Mouse (Mus musculus) ES-E14 (cell line): ENCODE results near the gene Rasl11b. TPM values are rescaled to one million over a fixed set of nuclear protein-coding genes. Genes with fewer than 3 reads are reported as not detected.

ENCODE experiments used
- DNase-seq: peaks from one replicate; pipeline ENCODE4 v3.0.0-alpha.2; 2013; ENCODE audit warnings: low read depth, low spot score
- H3K27ac ChIP-seq: 2 replicates; pipeline ENCODE4 v1.5.1; 2012; ENCODE audit warnings: low read depth, mild to moderate bottlenecking, low read length, moderate library complexity, mixed read lengths; ENCODE audit not compliant: poor library complexity, insufficient read depth, severe bottlenecking
- H3K36me3 ChIP-seq: 2 replicates; pipeline ENCODE4 v1.6.1; 2012; ENCODE audit warnings: mild to moderate bottlenecking, low read length, moderate library complexity, mixed read lengths; ENCODE audit not compliant: control insufficient read depth, poor library complexity, insufficient read depth, severe bottlenecking
- H3K4me1 ChIP-seq, 2 experiments: fragments of 150-350 bp in 1 of 2; sonication (generic) in 1 of 2; 2 replicates each; pipeline ENCODE4 v1.6.1; 2012; ENCODE audit warnings: low read length in 2 of 2, mild to moderate bottlenecking in 1 of 2, mixed read lengths in 1 of 2; ENCODE audit not compliant: control insufficient read depth in 2 of 2, insufficient read depth in 2 of 2, poor library complexity in 1 of 2
- H3K4me3 ChIP-seq, 2 experiments: fragments of 150-350 bp in 1 of 2; sonication (generic) in 1 of 2; 2 replicates each; pipeline ENCODE4 v1.5.1; 2012; ENCODE audit warnings: low read length in 2 of 2, low read depth in 1 of 2, mild to moderate bottlenecking in 1 of 2, mixed read lengths in 1 of 2; ENCODE audit not compliant: insufficient read depth in 1 of 2, poor library complexity in 1 of 2, severe bottlenecking in 1 of 2
- H3K9ac ChIP-seq: 2 replicates; pipeline ENCODE4 v1.6.1; 2012; ENCODE audit warnings: low read depth, mild to moderate bottlenecking, low read length, mixed read lengths; ENCODE audit not compliant: poor library complexity, insufficient read depth, severe bottlenecking
- H3K9me3 ChIP-seq: fragments of 150-350 bp; sonication (generic); 2 replicates; pipeline ENCODE4 v1.6.1; 2012; ENCODE audit warnings: low read depth, mild to moderate bottlenecking, low read length; ENCODE audit not compliant: control insufficient read depth, insufficient read depth
- CHD2 ChIP-seq: IDR thresholded peaks from 2 replicates; pipeline ENCODE4 v1.6.1; 2014; ENCODE audit warnings: mild to moderate bottlenecking, low read depth, low read length, inconsistent platforms
- HCFC1 ChIP-seq: IDR thresholded peaks from 2 replicates; pipeline ENCODE4 v1.6.1; 2012; ENCODE audit warnings: low read length, inconsistent platforms, borderline replicate concordance; ENCODE audit not compliant: insufficient read depth
- MAFK ChIP-seq: IDR thresholded peaks from 2 replicates; pipeline ENCODE4 v1.6.1; 2014; ENCODE audit warnings: mild to moderate bottlenecking, low read depth, low read length, inconsistent platforms; ENCODE audit not compliant: insufficient read depth
- ZC3H11A ChIP-seq: IDR thresholded peaks from 2 replicates; pipeline ENCODE4 v1.6.1; 2012; ENCODE audit warnings: low read depth, mild to moderate bottlenecking, inconsistent platforms, low read length, borderline replicate concordance
- ZNF384 ChIP-seq: IDR thresholded peaks from 2 replicates; pipeline ENCODE4 v1.6.1; 2012; ENCODE audit warnings: low read depth, low read length, inconsistent platforms
- in situ Hi-C, 2 experiments: fragments of 600-800 bp; cut with MboI; formaldehyde crosslinking; loops; one replicate each; pipeline ENCODE4 v1.15.1; 2025; ENCODE audit warnings: low sequenced_read_pairs in 2 of 2, inconsistent platforms in 1 of 2; ENCODE audit not compliant: unreplicated experiment in 2 of 2
- total RNA-seq: library from RNA; depleted of rRNA; stranded (reverse); fragments of 300-350 nt; gene quantifications from 2 replicates; pipeline ENCODE4 v1.2.3, GENCODE M21; 2012

The Rasl11b gene
- total RNA-seq, 1 experiment, result 6.8 TPM

DNA sequence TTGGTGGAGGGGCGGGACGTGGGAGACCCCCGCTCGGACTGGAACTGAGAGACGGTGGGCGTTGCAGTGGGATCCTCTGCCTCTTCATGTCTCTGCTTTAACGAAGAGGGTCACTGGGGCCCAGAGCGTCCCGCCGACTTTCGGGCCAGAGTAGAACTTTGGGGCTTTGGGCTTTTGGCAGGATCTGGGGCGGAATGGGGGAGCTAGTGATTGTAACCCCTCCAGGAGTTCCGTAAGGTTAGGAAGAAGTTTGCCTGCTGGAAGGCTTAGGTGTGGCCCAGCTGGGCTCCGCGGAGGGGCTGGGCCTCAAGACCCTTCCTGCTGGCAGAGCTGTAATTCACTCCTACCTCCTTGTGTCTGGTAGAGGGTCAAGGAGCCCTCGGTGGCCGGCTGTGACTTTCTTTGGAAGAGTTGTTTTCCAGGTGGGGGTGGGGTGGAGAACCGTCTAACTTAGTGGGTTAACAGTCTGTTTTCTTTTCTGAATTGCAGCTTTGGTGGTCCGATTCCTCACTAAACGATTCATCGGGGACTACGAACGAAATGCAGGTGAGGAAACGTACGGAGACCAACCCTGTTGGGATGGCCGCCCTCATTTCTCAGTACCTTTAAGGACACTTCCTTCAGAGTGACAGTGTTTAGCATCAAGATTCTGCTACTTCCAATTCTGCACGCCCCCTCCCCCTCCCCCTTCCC is 674 bp downstream of the Rasl11b start:
- in situ Hi-C loops, result no loop called here
- H3K4me1 ChIP-seq, result peaks cover 0 to 6% of the 10 kb centered on the region in 2 experiments; a peak in 1 of 4 replicates
- peak overlapping the region; percentile 86 for H3K9ac ChIP-seq
- H3K9me3 ChIP-seq, result no peaks in the 10 kb centered on the region
- peaks cover 21% of the 10 kb centered on the region for H3K36me3 ChIP-seq
- TF ChIP-seq HCFC1 (no peak), ZC3H11A (no peak), MAFK (no peak), CHD2 (no peak), ZNF384 (no peak)
- DNase-seq, result no peak
- peak overlapping the region; percentile 92 for H3K4me3 ChIP-seq
- 0 out of 2 replicates have a peak overlapping the region, but pooled peaks have one; percentile 8 for H3K27ac ChIP-seq

DNA sequence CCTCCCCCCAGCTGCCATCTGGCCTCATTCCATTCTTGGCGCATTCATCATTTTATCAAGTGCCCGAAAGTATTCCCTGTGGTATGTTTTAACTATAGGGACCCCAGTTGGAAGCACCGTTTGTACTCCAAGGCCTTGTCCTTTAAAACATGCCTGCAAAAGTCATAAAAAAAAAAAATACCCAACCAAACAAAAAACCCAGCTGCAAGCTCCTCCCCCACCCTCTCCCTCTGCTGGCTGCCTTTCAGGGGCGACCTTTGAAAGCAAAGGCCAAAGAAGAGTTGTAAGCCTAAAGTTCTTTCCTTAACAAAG is 1.2 kb downstream of the Rasl11b start:
- H3K9ac ChIP-seq, result no peak overlapping the region
- H3K9me3 ChIP-seq, result no peaks in the 10 kb centered on the region
- TF ChIP-seq ZNF384, result peak; percentile 80
- TF ChIP-seq CHD2, result no peak
- TF ChIP-seq HCFC1, result no peak
- TF ChIP-seq ZC3H11A, result no peak
- no peak for TF ChIP-seq MAFK
- in situ Hi-C loops, result no loop called here
- peak overlapping the region in 1 of 2 experiments; percentile 92; a peak in 2 of 4 replicates for H3K4me3 ChIP-seq
- H3K4me1 ChIP-seq, result peaks cover 0 to 6% of the 10 kb centered on the region in 2 experiments; a peak in 1 of 4 replicates
- peak; percentile 30 for DNase-seq
- peaks cover 21% of the 10 kb centered on the region for H3K36me3 ChIP-seq
- H3K27ac ChIP-seq, result no peak overlapping the region

DNA sequence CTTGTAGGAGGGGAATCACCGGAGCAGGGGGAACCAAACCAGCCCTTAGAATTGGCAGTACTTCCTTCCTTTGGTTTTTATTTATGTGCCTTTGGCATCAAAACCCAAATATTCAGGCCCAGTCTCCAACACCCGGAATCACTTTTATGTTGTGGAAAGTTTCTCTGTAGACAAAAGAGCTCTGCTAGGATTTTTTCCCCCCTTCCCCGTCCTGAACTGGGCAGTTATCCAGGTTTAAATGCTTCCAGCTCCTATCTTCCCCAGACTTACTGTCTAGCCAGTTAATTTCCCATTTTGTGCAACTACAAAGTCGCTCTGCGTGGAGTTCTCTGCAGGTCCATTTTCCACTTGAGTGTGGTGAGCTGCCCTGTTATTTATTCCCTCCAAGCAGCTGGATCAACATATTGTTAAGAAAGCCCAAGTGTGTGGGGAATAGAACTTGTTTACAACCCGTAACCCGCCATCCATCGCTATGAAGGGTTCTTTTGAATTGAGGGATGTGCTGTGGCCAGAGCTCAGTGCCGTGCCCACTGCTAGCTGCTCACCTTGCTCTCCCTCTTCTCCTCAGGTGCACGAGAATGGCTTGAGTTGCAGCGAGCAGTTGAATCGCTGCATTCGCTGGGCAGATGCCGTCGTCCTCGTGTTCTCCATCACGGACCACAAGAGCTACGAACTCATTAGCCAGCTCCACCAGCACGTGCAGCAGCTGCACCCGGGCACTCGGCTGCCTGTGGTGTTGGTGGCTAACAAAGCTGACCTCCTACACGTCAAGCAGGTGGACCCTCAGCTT is 2.6 kb downstream of the Rasl11b start:
- in situ Hi-C loops, result no loop called here
- Histone ChIP-seq H3K4me1 (peaks cover 0 to 6% of the 10 kb centered on the region in 2 experiments; a peak in 1 of 4 replicates), H3K36me3 (peaks cover 21% of the 10 kb centered on the region), H3K27ac (no peak overlapping the region), H3K4me3 (no peak overlapping the region), H3K9ac (no peak overlapping the region), H3K9me3 (no peaks in the 10 kb centered on the region)
- TF ChIP-seq ZC3H11A (no peak), MAFK (no peak), CHD2 (no peak), ZNF384 (no peak), HCFC1 (no peak)
- no peak for DNase-seq

DNA sequence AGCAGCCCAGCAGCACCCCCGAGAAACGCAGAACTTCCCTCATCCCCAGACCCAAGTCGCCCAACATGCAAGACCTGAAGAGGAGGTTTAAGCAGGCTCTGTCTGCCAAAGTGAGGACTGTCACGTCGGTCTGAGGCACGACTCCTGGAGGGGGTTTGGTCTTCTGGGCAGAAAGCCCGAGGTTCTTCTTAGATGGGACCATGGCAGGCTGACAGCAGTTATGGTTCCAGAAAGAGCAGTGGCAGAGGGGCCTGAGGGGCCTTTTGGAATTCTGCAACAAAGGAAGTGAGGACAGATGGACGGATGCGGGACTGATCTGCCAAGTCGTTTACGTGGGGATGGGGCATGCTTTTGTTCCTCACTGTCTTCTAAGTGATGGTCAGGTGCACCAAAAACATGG is 3.4 kb downstream of the Rasl11b start:
- H3K9ac ChIP-seq, result no peak overlapping the region
- H3K27ac ChIP-seq, result no peak overlapping the region
- no peaks in the 10 kb centered on the region for H3K9me3 ChIP-seq
- no peak for DNase-seq
- no peak for TF ChIP-seq MAFK
- no peak for TF ChIP-seq HCFC1
- no peak for TF ChIP-seq CHD2
- TF ChIP-seq ZNF384, result no peak
- no peak for TF ChIP-seq ZC3H11A
- peaks cover 0 to 6% of the 10 kb centered on the region in 2 experiments; a peak in 1 of 4 replicates for H3K4me1 ChIP-seq
- peaks cover 21% of the 10 kb centered on the region for H3K36me3 ChIP-seq
- H3K4me3 ChIP-seq, result no peak overlapping the region
- in situ Hi-C loops, result no loop called here
